Comparison of ENCODE assay signal across 13 mouse cellular contexts in genomic region chr1:55454119-55454518, GRCm38 (mm10). TPM values are rescaled to one million over a fixed set of nuclear protein-coding genes. Genes with fewer than 3 reads are reported as not detected.
DNase-seq lines count a peak whose midpoint lies in the region; ATAC-seq and TF ChIP-seq lines count a peak whose summit lies in the region.
"Had no signal": no experiment of that assay in that cellular context is flagged by ENCODE, and none has a peak within 500 bp of the region (broad histone marks: within the 10 kb centered on the region; RNA-seq: fewer than 3 reads in every experiment).

No protein-coding gene starts in this region.

- intact Hi-C loops in left cerebral cortex, postnatal 4 days (cut with DNase I) = no loop called here
- intact Hi-C loops in gastrocnemius, adult 2 months (cut with DNase I) = no loop called here

- no peak overlapping the region for H3K9ac ChIP-seq in hindbrain, embryonic 15.5 days
- H3K9ac ChIP-seq in hindbrain, embryonic 11.5 days (ENCODE audit: low read depth, low read length) = no peak overlapping the region
- H3K9ac ChIP-seq in hindbrain, postnatal 0 days (replicated peaks; ENCODE audit: low read length) = no peak overlapping the region
- H3K9ac ChIP-seq: liver, embryonic 13.5 days had no signal

- no peak overlapping the region for H3K27ac ChIP-seq in hindbrain, embryonic 15.5 days (replicated peaks)
- no peak overlapping the region for H3K27ac ChIP-seq in hindbrain, embryonic 11.5 days (ENCODE audit: low read depth, low read length)
- H3K27ac ChIP-seq in hindbrain, postnatal 0 days = no peak overlapping the region
- H3K27ac ChIP-seq in gastrocnemius, adult 2 months = no peak overlapping the region
- H3K27ac ChIP-seq: liver, embryonic 13.5 days had no signal

- no peak for DNase-seq in hindbrain, embryonic 11.5 days (ENCODE audit: low spot score)
- DNase-seq in cerebellum, adult 18-20 months = peak; percentile 7 to 11
- peak; percentile 72 for DNase-seq in hindbrain, postnatal 0 days (ENCODE audit: low spot score)
- peak; percentile 85 for DNase-seq in left cerebral cortex, postnatal 4 days
- DNase-seq in lung, postnatal 36 days = no peak
- no peak for DNase-seq in gastrocnemius, adult 2 months
- no peak for DNase-seq in adipocyte (ENCODE audit: low spot score)
- DNase-seq: adrenal gland, postnatal 10 days; kidney, adult 11 months; liver, embryonic 13.5 days; thymus, postnatal 4 days had no signal

- no peak for TF ChIP-seq CTCF in hindbrain, postnatal 0 days (IDR thresholded peaks at IDR 0.05; ENCODE audit: low read depth)
- TF ChIP-seq CTCF in gastrocnemius, adult 2 months (IDR thresholded peaks at IDR 0.05) = no peak

- H3K4me1 ChIP-seq in hindbrain, embryonic 15.5 days (replicated peaks) = 0 out of 2 replicates have a peak, but pooled peaks cover 3% of the 10 kb centered on the region
- no peaks in the 10 kb centered on the region for H3K4me1 ChIP-seq in hindbrain, embryonic 11.5 days (replicated peaks; ENCODE audit: control insufficient read depth, insufficient read depth, low read length)
- H3K4me1 ChIP-seq in hindbrain, postnatal 0 days (ENCODE audit: insufficient read depth, low read length) = 0 out of 2 replicates have a peak, but pooled peaks cover 4% of the 10 kb centered on the region
- H3K4me1 ChIP-seq: liver, embryonic 13.5 days had no signal

- ATAC-seq in hindbrain, embryonic 15.5 days (ENCODE audit: low FRiP score, low read depth) = peak; percentile 83
- ATAC-seq in hindbrain, embryonic 11.5 days (ENCODE audit: low FRiP score) = no peak
- peak; percentile 94 for ATAC-seq in hindbrain, postnatal 0 days

- H3K27me3 ChIP-seq in hindbrain, embryonic 15.5 days = no peaks in the 10 kb centered on the region
- H3K27me3 ChIP-seq in hindbrain, embryonic 11.5 days (ENCODE audit: control insufficient read depth, insufficient read depth, low read length) = no peaks in the 10 kb centered on the region
- no peaks in the 10 kb centered on the region for H3K27me3 ChIP-seq in hindbrain, postnatal 0 days (ENCODE audit: insufficient read depth, low read length)
- H3K27me3 ChIP-seq: liver, embryonic 13.5 days had no signal

- H3K36me3 ChIP-seq in hindbrain, embryonic 15.5 days = no peaks in the 10 kb centered on the region
- H3K36me3 ChIP-seq in hindbrain, embryonic 11.5 days (ENCODE audit: control insufficient read depth, insufficient read depth, low read length) = no peaks in the 10 kb centered on the region
- H3K36me3 ChIP-seq in hindbrain, postnatal 0 days (ENCODE audit: insufficient read depth, low read length) = no peaks in the 10 kb centered on the region
- H3K36me3 ChIP-seq: liver, embryonic 13.5 days had no signal

- no peak overlapping the region for H3K4me3 ChIP-seq in hindbrain, embryonic 15.5 days
- no peak overlapping the region for H3K4me3 ChIP-seq in hindbrain, embryonic 11.5 days (ENCODE audit: low read depth, low read length)
- no peak overlapping the region for H3K4me3 ChIP-seq in hindbrain, postnatal 0 days (ENCODE audit: low read length)
- no peak overlapping the region for H3K4me3 ChIP-seq in gastrocnemius, adult 2 months
- H3K4me3 ChIP-seq: liver, embryonic 13.5 days had no signal

- no peak overlapping the region for H3K4me2 ChIP-seq in hindbrain, embryonic 15.5 days
- no peak overlapping the region for H3K4me2 ChIP-seq in hindbrain, embryonic 11.5 days (replicated peaks; ENCODE audit: low read depth, low read length)
- H3K4me2 ChIP-seq in hindbrain, postnatal 0 days (ENCODE audit: low read depth, low read length) = no peak overlapping the region
- H3K4me2 ChIP-seq: liver, embryonic 13.5 days; midbrain, embryonic 11.5 days had no signal

- 66% methylated on average over 5 of the region's 5 CpGs for WGBS in hindbrain, embryonic 15.5 days
- 85% methylated on average over 5 of the region's 5 CpGs for WGBS in hindbrain, embryonic 11.5 days
- 55% methylated on average over 5 of the region's 5 CpGs for WGBS in hindbrain, postnatal 0 days

- H3K9me3 ChIP-seq in hindbrain, embryonic 15.5 days = no peaks in the 10 kb centered on the region
- H3K9me3 ChIP-seq in hindbrain, embryonic 11.5 days (ENCODE audit: control insufficient read depth, low read length) = no peaks in the 10 kb centered on the region
- H3K9me3 ChIP-seq in hindbrain, postnatal 0 days (ENCODE audit: low read length) = no peaks in the 10 kb centered on the region
- H3K9me3 ChIP-seq: liver, embryonic 13.5 days had no signal

RNA-seq across cellular contexts. Expression of gene Plcl1, which starts 48.4 kb away (rescaled TPM):
- polyA plus RNA-seq in hindbrain, embryonic 15.5 days (2015; fragmentation: Nextera tagmentation; extraction: Ambion mirVana) = 4.0 and 4.5 TPM in 2 replicates
- polyA plus RNA-seq in hindbrain, embryonic 11.5 days (2014; fragmentation: Nextera tagmentation; extraction: Ambion mirVana) = 2.1 and 2.8 TPM in 2 replicates
- total RNA-seq in hindbrain, postnatal 0 days (2014; rRNA removed) = 7.2 and 8.2 TPM in 2 replicates
- polyA plus RNA-seq in hindbrain, postnatal 0 days (2015; fragmentation: Nextera tagmentation; extraction: Ambion mirVana) = 4.0 and 4.3 TPM in 2 replicates
- total RNA-seq in left cerebral cortex, postnatal 4 days (2021) = 10 to 100 TPM; 14.3 to 14.7 TPM
- 1 to 10 TPM; 4.1 to 4.6 TPM for total RNA-seq in gastrocnemius, adult 2 months (2021)

Comparison
In these comparisons a context has a peak if more than half of its experiments do, and no peak if none do; other contexts are left out.
1. DNase-seq: peak in cerebellum, adult 18-20 months (2 of 2), hindbrain, postnatal 0 days (single experiment) and left cerebral cortex, postnatal 4 days (single experiment); none in hindbrain, embryonic 11.5 days (single experiment), lung, postnatal 36 days (single experiment), gastrocnemius, adult 2 months (single experiment) and adipocyte (single experiment).